Mouse (Mus musculus) embryonic facial prominence, embryonic 11.5 days (tissue): ENCODE measurements at regions not wholly inside any gene's neighbourhood (a gene's known extent, or its start where the extent isn't known, plus 50 kb on each side); places are given as distances from the start of the nearest gene placed in this dataset.

Source experiments
- ATAC-seq: fragments of 200-750 bp; cut with Nextera tagmentation; replicated peaks from 2 replicates; pipeline ENCODE4 v1.8.0; 2017; ENCODE audit warnings: low read depth; ENCODE audit not compliant: insufficient number of reproducible peaks, low FRiP score, low TSS enrichment
- DNase-seq: peaks from one replicate; pipeline ENCODE4 v3.0.0-alpha.2; 2015; ENCODE audit warnings: low spot score
- H3K27ac ChIP-seq: fragments of 300-500 bp; sonication (generic); replicated peaks from 2 replicates; pipeline ENCODE4 v1.5.1; 2014; ENCODE audit warnings: mild to moderate bottlenecking, low read depth, low read length, control low read depth
- H3K27me3 ChIP-seq: fragments of 300-500 bp; sonication (generic); 2 replicates; pipeline ENCODE4 v1.6.1; 2014; ENCODE audit warnings: mild to moderate bottlenecking, low read length, moderate library complexity, mixed read lengths; ENCODE audit not compliant: control insufficient read depth, insufficient read depth
- H3K36me3 ChIP-seq: fragments of 300-500 bp; sonication (generic); replicated peaks from 2 replicates; pipeline ENCODE4 v1.6.1; 2014; ENCODE audit warnings: low read depth, mild to moderate bottlenecking, low read length, moderate library complexity, mixed read lengths; ENCODE audit not compliant: control insufficient read depth, insufficient read depth
- H3K4me1 ChIP-seq: fragments of 300-500 bp; sonication (generic); 2 replicates; pipeline ENCODE4 v1.6.1; 2014; ENCODE audit warnings: low read length, mixed read lengths; ENCODE audit not compliant: control insufficient read depth, insufficient read depth
- H3K4me2 ChIP-seq: fragments of 300-500 bp; sonication (generic); 2 replicates; pipeline ENCODE4 v1.6.1; 2014; ENCODE audit warnings: low read depth, mild to moderate bottlenecking, control low read depth, low read length, moderate library complexity
- H3K4me3 ChIP-seq: fragments of 300-500 bp; sonication (generic); 2 replicates; pipeline ENCODE4 v1.5.1; 2014; ENCODE audit warnings: low read depth, low read length, control low read depth
- H3K9ac ChIP-seq: fragments of 300-500 bp; sonication (generic); replicated peaks from 2 replicates; pipeline ENCODE4 v1.6.1; 2014; ENCODE audit warnings: mild to moderate bottlenecking, control low read depth, low read length
- H3K9me3 ChIP-seq: fragments of 300-500 bp; sonication (generic); replicated peaks from 2 replicates; pipeline ENCODE4 v1.6.1; 2016; ENCODE audit warnings: mild to moderate bottlenecking, low read length, inconsistent platforms, mixed read lengths; ENCODE audit not compliant: control insufficient read depth
- WGBS: fragments of 180-500 bp; shearing (Covaris S2); extraction: QIAGEN DNeasy Blood & Tissue Kit; methylation state at CpG from one replicate; pipeline ENCODE4 v1.1.7; 2014; 5-methylcytosine and 5-hydroxymethylcytosine counted together

DNA sequence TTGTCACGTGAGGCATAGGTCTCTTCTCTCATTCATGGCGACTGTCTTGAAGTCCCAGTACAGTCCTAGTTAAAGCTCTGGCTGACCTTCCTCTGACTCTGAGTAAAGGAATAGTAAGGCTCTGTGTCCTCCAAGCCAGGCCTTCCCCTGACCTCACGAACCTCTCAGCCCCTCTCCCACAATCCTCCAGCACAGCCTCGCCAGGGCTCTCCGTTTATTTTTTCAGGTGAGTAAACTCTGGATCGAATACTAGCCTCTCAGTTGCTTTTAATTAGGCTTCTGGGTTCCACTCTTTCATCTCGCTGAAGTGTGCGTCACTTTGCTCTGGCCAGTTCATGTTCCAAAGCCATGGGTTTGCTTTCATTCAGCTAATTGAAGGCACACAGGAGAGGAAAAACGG lies 133.8 kb downstream of the Mylk4 start:
- H3K9ac ChIP-seq, result no peak overlapping the region
- H3K27ac ChIP-seq, result no peak overlapping the region
- H3K36me3 ChIP-seq, result no peaks in the 10 kb centered on the region
- H3K4me2 ChIP-seq, result no peak overlapping the region
- no peaks in the 10 kb centered on the region for H3K9me3 ChIP-seq
- H3K4me3 ChIP-seq, result no peak overlapping the region
- no peaks in the 10 kb centered on the region for H3K4me1 ChIP-seq
- H3K27me3 ChIP-seq, result no peaks in the 10 kb centered on the region
- WGBS, result 27% methylated on average over 9 of the region's 9 CpGs
- ATAC-seq (no peak), DNase-seq (peak; percentile 64)

DNA sequence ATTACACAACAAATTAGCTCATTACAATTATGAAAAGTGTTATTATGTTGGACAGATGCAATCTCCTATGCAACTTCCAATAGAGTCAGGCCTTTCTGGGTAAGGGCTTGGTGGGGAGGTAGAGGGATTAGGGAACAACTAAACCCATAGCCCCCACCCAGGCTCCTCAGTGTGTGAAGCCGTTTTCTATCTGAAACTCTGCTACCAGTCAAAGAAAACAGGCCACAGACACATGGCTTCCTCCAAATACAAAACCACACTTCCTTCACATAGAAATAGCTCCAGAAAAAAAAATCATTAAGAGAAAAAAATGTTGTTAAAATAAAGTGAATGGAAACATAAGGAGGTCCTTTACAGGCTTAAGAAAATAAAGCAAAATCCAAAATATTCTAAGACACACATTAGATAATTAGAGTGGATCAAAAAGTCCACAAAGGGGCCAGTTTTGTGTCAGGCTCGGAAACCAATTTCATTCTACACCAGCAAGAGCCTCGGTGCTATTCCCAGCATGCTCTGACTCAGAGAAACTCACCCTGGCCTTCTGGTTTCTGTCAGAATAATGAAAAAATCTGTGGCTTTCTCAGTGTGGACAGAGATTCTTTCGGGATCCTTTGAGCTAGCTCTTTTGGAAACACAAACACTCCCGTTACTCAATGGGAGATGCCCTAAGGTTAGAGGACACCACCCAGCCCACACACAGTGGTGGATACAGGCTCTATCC lies 140.6 kb downstream of the Mylk4 start:
- no peaks in the 10 kb centered on the region for H3K36me3 ChIP-seq
- ATAC-seq, result no peak
- no peak overlapping the region for H3K4me3 ChIP-seq
- no peak overlapping the region for H3K4me2 ChIP-seq
- no peaks in the 10 kb centered on the region for H3K27me3 ChIP-seq
- H3K9me3 ChIP-seq, result no peaks in the 10 kb centered on the region
- H3K4me1 ChIP-seq, result no peaks in the 10 kb centered on the region
- 46% methylated on average over 5 of the region's 5 CpGs for whole genome bisulfite sequencing
- H3K27ac ChIP-seq, result no peak overlapping the region
- no peak overlapping the region for H3K9ac ChIP-seq
- DNase-seq, result peak; percentile 45

DNA sequence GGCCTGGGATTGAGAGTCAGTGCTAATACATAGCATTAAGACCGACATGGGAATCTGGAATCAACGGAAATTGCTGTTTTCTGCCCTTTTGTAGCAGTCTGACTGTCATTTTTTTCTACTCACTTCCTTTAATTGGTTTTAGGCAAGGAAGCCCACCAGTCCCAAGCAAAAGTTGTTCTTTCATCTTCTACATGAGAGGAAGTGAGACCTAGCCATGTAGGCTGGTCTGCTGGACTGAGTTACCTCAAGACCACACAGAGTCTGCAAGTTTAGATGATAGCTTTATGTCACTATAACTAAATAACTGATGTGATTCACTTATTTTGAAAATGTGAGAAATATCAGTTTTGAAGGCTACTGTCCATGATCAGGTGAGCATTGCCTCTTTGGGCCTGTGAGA lies 142.8 kb downstream of the Mylk4 start:
- DNase-seq (no peak), ATAC-seq (no peak)
- no peak overlapping the region for H3K4me3 ChIP-seq
- no peak overlapping the region for H3K4me2 ChIP-seq
- WGBS, result 93% methylated on average over 2 of the region's 2 CpGs
- no peaks in the 10 kb centered on the region for H3K4me1 ChIP-seq
- no peak overlapping the region for H3K9ac ChIP-seq
- no peaks in the 10 kb centered on the region for H3K27me3 ChIP-seq
- H3K36me3 ChIP-seq, result no peaks in the 10 kb centered on the region
- no peak overlapping the region for H3K27ac ChIP-seq
- no peaks in the 10 kb centered on the region for H3K9me3 ChIP-seq

DNA sequence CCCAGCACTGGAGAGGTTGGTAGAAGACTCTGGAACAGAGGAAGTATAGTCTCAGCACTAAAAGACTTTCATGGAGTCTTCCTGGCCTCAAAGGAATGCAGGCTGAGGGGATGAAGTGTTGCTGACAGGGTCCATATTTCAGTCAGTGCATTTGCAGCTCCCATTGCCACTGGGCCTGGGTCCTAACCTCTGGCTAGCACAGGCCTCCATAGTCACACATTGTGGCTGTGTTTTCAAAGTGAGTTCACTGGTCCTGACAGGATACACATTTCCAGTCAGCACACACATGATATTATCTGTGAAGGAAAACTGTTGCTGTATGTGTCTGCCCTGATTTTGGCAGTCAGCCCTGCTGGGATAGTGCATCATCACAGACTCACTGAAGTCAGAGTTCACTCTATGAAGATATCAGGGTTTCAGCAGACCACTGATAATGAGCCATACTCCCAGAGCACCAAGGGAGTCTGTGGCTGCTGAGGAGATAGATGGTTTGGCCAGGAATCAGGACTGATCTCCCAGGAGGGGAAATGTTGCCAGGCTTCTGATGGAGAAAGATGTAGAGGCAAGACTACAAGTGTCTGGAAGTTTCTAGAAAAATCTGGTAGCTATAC lies 153.5 kb downstream of the Mylk4 start:
- Histone ChIP-seq H3K4me2 (no peak overlapping the region), H3K4me3 (no peak overlapping the region), H3K9me3 (no peaks in the 10 kb centered on the region), H3K9ac (no peak overlapping the region), H3K36me3 (no peaks in the 10 kb centered on the region), H3K27ac (no peak overlapping the region), H3K4me1 (no peaks in the 10 kb centered on the region; the same call in 1 of the 2 replicates), H3K27me3 (no peaks in the 10 kb centered on the region)
- DNase-seq, result no peak
- no peak for ATAC-seq

DNA sequence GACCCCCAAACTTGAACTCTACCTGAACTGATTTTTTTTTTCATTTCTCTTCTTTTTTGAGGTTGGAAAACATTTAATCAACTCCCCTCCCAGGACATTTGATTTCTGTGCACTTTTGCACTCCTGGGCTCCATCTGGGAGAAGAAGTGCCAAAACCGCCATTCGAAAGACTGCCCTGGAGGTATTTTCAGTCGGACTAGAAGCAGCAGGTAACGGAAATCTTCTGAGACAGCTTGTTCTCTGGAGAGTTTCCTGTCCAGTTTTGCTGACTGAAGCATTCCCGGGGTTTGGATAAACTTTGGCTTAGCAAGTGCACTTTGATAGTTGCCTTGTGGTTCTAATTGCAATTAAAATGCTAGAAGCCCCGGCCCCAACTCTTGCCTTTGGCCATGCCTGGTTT lies 169.8 kb downstream of the Mylk4 start:
- ATAC-seq (no peak), DNase-seq (peak; percentile 57)
- Histone ChIP-seq H3K27ac (no peak overlapping the region), H3K4me2 (no peak overlapping the region), H3K27me3 (no peaks in the 10 kb centered on the region), H3K36me3 (no peaks in the 10 kb centered on the region), H3K9me3 (no peaks in the 10 kb centered on the region), H3K4me1 (peaks cover 4% of the 10 kb centered on the region), H3K4me3 (no peak overlapping the region), H3K9ac (no peak overlapping the region)
- 10% methylated on average over 6 of the region's 6 CpGs for WGBS

DNA sequence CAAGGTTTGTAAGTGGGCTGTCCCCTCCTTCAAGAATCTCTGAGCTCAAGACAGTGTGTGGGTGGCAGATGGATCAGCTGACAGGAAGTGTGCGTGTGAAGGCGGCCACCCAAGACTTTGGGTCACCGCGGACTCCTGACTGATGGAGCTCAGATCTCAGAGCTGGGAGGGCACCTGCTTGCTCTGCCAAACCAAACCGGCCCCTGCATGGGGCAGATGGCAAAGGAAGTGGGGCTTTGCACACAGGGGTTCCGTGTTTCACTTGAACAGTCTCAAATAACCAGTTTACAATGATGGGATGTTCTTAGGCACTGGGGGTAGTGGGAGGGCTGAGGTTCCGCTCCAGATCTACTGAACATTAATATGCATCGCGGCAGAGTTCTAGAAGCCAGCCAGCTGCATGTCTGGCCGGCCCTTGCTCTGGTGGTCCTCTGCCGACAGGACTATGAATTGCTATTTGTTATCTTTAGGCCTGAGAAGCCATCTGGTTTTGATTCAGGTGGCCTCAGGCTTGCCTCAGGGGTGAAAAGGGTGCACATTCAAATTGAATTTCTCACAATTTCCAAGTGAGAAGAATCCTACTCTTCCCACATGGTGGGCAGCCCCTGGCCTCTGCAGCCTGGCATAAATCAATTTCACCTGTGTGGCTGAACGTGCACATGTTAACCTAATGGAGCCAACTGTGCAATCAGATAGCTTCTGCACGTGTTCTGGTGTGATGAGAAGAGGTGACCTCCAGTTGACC lies 172.0 kb downstream of the Mylk4 start:
- WGBS, result 22% methylated on average over 13 of the region's 13 CpGs
- no peak overlapping the region for H3K4me3 ChIP-seq
- no peak overlapping the region; the same call in 1 of the 2 replicates for H3K27ac ChIP-seq
- peak; percentile 83 for ATAC-seq
- no peak overlapping the region for H3K9ac ChIP-seq
- H3K4me1 ChIP-seq, result peaks cover 4% of the 10 kb centered on the region
- H3K36me3 ChIP-seq, result no peaks in the 10 kb centered on the region
- no peaks in the 10 kb centered on the region for H3K9me3 ChIP-seq
- H3K27me3 ChIP-seq, result no peaks in the 10 kb centered on the region
- DNase-seq, result peak; percentile 87
- 0 out of 2 replicates have a peak overlapping the region, but pooled peaks have one; percentile 7 for H3K4me2 ChIP-seq

DNA sequence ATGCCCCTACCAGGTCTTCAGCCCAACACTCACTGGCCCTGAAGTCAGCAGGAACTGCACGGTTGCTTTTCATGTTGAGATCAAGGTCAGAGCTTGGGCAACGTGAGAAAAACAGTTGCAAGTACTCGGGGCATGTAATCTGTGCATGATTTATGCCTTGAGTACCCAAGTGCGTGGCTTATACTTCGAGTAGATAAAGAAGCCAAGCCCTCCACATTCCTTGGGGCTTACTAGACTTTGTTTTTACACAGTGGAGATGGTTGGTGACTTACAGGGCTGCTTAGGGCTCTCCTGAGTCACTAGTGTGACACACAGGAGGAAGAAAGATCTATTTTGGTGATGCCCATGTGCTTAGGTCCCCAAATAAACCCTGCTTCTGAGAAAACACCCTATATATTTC lies 172.8 kb downstream of the Mylk4 start:
- no peak for ATAC-seq
- DNase-seq, result no peak
- 45% methylated on average over 5 of the region's 5 CpGs for WGBS

DNA sequence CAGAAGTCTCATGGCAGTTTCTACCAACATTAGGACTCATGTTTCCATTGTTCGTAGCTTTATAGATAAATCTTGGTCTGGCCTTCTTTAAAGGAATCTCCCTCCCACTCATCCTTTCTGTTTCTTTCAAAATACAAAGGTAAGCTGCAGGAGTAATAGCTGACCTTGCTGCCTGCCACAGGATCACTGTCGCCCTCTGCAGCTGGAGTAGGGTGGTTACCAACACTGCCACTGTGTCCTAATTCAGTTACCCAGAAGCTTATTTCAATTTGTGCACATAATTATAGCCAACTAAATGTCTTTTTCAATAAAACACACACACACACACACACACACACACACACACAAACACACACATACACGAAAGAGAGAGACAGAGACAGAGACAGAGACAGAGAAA lies 175.3 kb downstream of the Mylk4 start:
- H3K9me3 ChIP-seq, result no peaks in the 10 kb centered on the region
- DNase-seq (no peak), ATAC-seq (no peak)
- H3K9ac ChIP-seq, result no peak overlapping the region
- H3K27ac ChIP-seq, result no peak overlapping the region
- H3K27me3 ChIP-seq, result no peaks in the 10 kb centered on the region
- H3K4me2 ChIP-seq, result no peak overlapping the region
- H3K36me3 ChIP-seq, result no peaks in the 10 kb centered on the region
- peaks cover 3% of the 10 kb centered on the region for H3K4me1 ChIP-seq
- H3K4me3 ChIP-seq, result no peak overlapping the region
- 77% methylated on average over 3 of the region's 3 CpGs for WGBS

More for the DNA sequence above, 172.8 kb downstream of the Mylk4 start:
- Histone ChIP-seq H3K4me2 (no peak overlapping the region), H3K36me3 (no peaks in the 10 kb centered on the region), H3K27me3 (no peaks in the 10 kb centered on the region), H3K9ac (no peak overlapping the region), H3K4me3 (no peak overlapping the region), H3K4me1 (peaks cover 4% of the 10 kb centered on the region), H3K27ac (no peak overlapping the region), H3K9me3 (no peaks in the 10 kb centered on the region)
